Mouse (Mus musculus): ENCODE measurements at regions not wholly inside any gene's neighbourhood (a gene's known extent, or its start where the extent isn't known, plus 50 kb on each side); places are given as distances from the start of the nearest gene placed in this dataset.
"Not testable (repeated sequence)": the region's sequence is repeated elsewhere in the genome, so short reads cannot be mapped to it uniquely, and the experiment has no call there.

DNA sequence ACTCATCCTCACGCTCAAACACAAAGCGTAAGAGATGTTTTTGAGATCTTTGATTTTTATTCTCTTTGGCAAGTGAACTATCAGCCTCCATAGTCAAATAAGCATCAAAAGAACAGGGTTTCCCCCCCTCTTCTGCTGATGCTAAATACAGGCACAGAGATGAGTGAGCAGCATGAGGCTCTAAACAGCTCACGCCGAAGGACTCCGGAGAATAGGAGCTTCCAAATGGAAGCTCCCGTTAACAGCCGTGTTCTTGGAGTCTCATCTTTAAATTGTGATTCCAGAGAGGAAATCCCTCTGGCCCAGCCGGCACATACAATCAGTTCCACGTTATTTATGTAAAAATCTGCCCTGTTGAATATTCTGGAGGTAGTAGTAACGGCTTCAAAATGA is 161.1 kb downstream of the Srek1 start:
- no peak for ATAC-seq (ENCODE audit: low FRiP score)
- H3K27ac ChIP-seq (ENCODE audit: low read depth, low read length) = no peak overlapping the region
- 48% methylated on average over 10 of the region's 10 CpGs for WGBS

DNA sequence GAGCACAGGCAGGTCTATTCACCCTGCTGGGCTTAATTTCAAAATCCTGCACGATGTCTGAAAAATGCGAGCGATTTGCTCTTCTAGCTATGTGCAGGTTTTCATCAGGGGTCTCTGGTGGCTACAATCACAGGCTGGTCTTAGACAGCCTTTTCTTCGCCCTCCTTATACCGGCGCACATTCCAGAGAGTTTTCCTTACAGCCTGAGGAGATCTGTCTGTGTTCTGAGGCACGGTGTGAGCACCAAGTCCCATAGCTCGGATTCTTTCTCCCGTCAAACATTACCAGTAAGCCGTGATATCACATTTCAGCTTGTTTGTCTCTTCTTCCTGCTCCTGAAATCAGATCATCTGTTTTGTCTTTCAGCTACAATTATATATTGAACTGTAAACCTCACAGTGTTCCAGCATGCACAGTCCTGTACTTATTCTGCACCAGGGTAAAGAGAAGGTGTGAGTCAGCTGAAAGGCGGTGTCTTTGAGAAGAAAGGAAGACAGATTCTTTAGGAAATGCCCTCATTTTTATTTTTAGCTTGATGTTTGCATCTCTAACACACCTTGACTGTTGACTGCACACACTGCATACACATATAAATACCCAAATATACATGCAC is 161.6 kb downstream of the Srek1 start:
- TF ChIP-seq CTCF (IDR thresholded peaks at IDR 0.05) = no peak
- Histone ChIP-seq H3K36me3 (ENCODE audit: insufficient read depth, low read length) (no peaks in the 10 kb centered on the region), H3K27ac (ENCODE audit: low read depth, low read length) (peak overlapping the region; percentile 38; the same call in 1 of the 2 replicates), H3K27me3 (ENCODE audit: insufficient read depth, low read length) (no peaks in the 10 kb centered on the region), H3K4me2 (ENCODE audit: low read depth, low read length, poor library complexity, severe bottlenecking) (peak overlapping the region; percentile 22; the same call in 1 of the 2 replicates), H3K4me3 (ENCODE audit: low read depth, low read length) (no peak overlapping the region), H3K4me1 (ENCODE audit: insufficient read depth, low read length) (peaks cover 3% of the 10 kb centered on the region), H3K9me3 (ENCODE audit: low read length) (no peaks in the 10 kb centered on the region), H3K9ac (replicated peaks; ENCODE audit: low read length, poor library complexity, severe bottlenecking) (no peak overlapping the region; the same call in 1 of the 2 replicates)
- WGBS = 40% methylated on average over 11 of the region's 11 CpGs
- no peak for ATAC-seq (ENCODE audit: low FRiP score)
- no peak for DNase-seq (ENCODE audit: low spot score)

More for the DNA sequence above, 161.1 kb downstream of the Srek1 start:
- TF ChIP-seq CTCF (IDR thresholded peaks at IDR 0.05) = no peak
- H3K4me2 ChIP-seq (ENCODE audit: low read depth, low read length, poor library complexity, severe bottlenecking) = no peak overlapping the region
- H3K4me3 ChIP-seq (ENCODE audit: low read depth, low read length) = no peak overlapping the region
- H3K9me3 ChIP-seq (ENCODE audit: low read length) = no peaks in the 10 kb centered on the region
- no peak for DNase-seq (ENCODE audit: low spot score)
- H3K36me3 ChIP-seq (ENCODE audit: insufficient read depth, low read length) = no peaks in the 10 kb centered on the region
- H3K9ac ChIP-seq (replicated peaks; ENCODE audit: low read length, poor library complexity, severe bottlenecking) = no peak overlapping the region
- H3K27me3 ChIP-seq (ENCODE audit: insufficient read depth, low read length) = no peaks in the 10 kb centered on the region
- peaks cover 3% of the 10 kb centered on the region for H3K4me1 ChIP-seq (ENCODE audit: insufficient read depth, low read length)

DNA sequence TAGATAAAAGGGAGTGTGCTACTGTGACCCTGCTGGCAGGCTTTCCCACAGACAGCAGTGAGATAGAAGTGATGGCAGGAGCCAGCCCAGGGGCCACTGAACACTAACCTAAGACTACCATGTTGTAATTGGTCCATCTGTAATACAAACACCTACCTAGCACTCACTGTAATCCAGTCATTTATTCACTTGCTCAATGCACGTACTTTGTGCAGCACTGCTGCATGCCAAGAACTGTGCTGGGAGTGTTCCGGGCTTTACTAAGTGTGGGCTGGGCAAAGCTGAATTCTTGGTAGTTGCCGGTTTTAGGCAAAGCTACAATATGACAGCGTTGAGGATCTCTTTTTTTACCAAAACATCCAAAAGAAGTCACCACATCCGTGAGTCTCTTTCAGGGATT is 172.1 kb downstream of the Srek1 start:
- no peak overlapping the region for H3K4me2 ChIP-seq (ENCODE audit: low read depth, low read length, poor library complexity, severe bottlenecking)
- ATAC-seq (ENCODE audit: low FRiP score) (no peak), DNase-seq (ENCODE audit: low spot score) (no peak)
- H3K4me3 ChIP-seq (ENCODE audit: low read depth, low read length) = no peak overlapping the region
- 93% methylated on average over 5 of the region's 5 CpGs for WGBS
- H3K27ac ChIP-seq (ENCODE audit: low read depth, low read length) = no peak overlapping the region
- H3K36me3 ChIP-seq (ENCODE audit: insufficient read depth, low read length) = no peaks in the 10 kb centered on the region
- H3K4me1 ChIP-seq (ENCODE audit: insufficient read depth, low read length) = no peaks in the 10 kb centered on the region
- H3K9ac ChIP-seq (replicated peaks; ENCODE audit: low read length, poor library complexity, severe bottlenecking) = no peak overlapping the region
- no peaks in the 10 kb centered on the region for H3K9me3 ChIP-seq (ENCODE audit: low read length)
- TF ChIP-seq CTCF (IDR thresholded peaks at IDR 0.05) = no peak
- no peaks in the 10 kb centered on the region for H3K27me3 ChIP-seq (ENCODE audit: insufficient read depth, low read length)

DNA sequence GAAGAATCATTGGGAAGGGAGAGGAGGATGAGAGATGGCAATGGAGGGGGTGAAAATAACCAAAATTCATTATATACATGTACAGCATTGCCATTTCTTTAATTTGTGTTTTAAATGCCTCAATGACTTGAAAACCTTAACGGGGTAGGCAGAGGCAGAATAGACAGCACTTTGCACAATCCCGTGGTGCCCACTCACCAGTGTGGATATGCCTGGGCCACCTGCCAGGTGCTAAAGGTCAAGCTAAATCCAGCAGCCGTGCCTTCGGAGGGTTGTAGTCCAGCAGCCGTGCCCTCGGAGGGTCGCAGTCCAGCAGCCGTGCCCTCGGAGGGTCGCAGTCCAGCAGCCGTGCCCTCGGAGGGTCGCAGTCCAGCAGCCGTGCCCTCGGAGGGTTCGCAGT is 182.0 kb downstream of the Srek1 start:
- Histone ChIP-seq H3K4me2 (ENCODE audit: low read depth, low read length, poor library complexity, severe bottlenecking) (no peak overlapping the region), H3K4me1 (ENCODE audit: insufficient read depth, low read length) (no peaks in the 10 kb centered on the region), H3K4me3 (ENCODE audit: low read depth, low read length) (no peak overlapping the region), H3K36me3 (ENCODE audit: insufficient read depth, low read length) (no peaks in the 10 kb centered on the region), H3K9ac (replicated peaks; ENCODE audit: low read length, poor library complexity, severe bottlenecking) (no peak overlapping the region), H3K27ac (ENCODE audit: low read depth, low read length) (no peak overlapping the region), H3K27me3 (ENCODE audit: insufficient read depth, low read length) (no peaks in the 10 kb centered on the region), H3K9me3 (ENCODE audit: low read length) (no peaks in the 10 kb centered on the region)
- ATAC-seq (ENCODE audit: low FRiP score) = no peak
- TF ChIP-seq CTCF (IDR thresholded peaks at IDR 0.05) = no peak
- no peak for DNase-seq (ENCODE audit: low spot score)
- 85% methylated on average over 16 of the region's 16 CpGs for WGBS

DNA sequence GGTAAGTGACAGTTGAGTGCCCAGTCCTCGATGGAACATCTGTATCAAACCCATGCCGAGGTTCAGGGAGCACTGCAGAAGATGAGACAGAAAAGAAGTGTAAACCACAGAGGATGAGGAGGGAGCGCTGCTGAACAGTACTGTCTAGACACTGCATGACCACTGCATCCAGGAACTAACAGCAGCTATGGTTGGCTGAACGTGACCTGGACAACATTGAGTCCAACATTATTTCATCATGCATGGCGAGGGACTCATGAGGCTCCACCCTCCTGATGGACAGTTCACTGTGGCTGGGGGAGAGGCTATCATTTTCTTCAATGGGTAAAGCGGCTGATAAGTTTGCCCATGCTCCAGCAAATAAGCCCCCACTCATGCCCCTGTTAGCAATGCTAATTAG is 182.5 kb downstream of the Srek1 start:
- H3K27ac ChIP-seq (ENCODE audit: low read depth, low read length) = no peak overlapping the region
- no peak for DNase-seq (ENCODE audit: low spot score)
- 88% methylated on average over 6 of the region's 6 CpGs for WGBS
- no peaks in the 10 kb centered on the region for H3K4me1 ChIP-seq (ENCODE audit: insufficient read depth, low read length)
- no peak overlapping the region for H3K4me3 ChIP-seq (ENCODE audit: low read depth, low read length)
- no peaks in the 10 kb centered on the region for H3K9me3 ChIP-seq (ENCODE audit: low read length)
- no peaks in the 10 kb centered on the region for H3K27me3 ChIP-seq (ENCODE audit: insufficient read depth, low read length)
- H3K9ac ChIP-seq (replicated peaks; ENCODE audit: low read length, poor library complexity, severe bottlenecking) = no peak overlapping the region
- no peak for ATAC-seq (ENCODE audit: low FRiP score)
- H3K36me3 ChIP-seq (ENCODE audit: insufficient read depth, low read length) = no peaks in the 10 kb centered on the region
- no peak overlapping the region for H3K4me2 ChIP-seq (ENCODE audit: low read depth, low read length, poor library complexity, severe bottlenecking)
- TF ChIP-seq CTCF (IDR thresholded peaks at IDR 0.05) = no peak

DNA sequence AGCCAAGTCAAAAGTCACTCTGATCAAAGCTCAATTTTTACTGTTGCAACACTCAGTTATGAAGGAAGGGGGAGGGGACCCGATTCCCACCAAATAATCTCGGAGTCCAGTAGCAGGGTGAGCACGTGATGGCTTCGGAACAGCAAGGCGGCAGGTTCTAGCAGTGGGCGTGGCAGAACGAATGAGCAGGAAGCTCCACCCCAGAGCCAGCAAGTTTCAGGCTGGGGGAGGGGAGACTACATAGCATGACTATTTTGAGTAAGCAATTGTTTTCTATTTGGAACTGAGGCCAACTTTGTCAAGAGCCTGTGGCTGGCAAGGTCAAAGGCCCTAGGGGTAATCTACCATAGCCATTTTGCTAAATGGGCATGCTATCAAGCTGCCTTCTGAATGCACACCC is 183.0 kb downstream of the Srek1 start:
- not testable (repeated sequence) for H3K36me3 ChIP-seq (ENCODE audit: insufficient read depth, low read length); H3K9ac ChIP-seq (replicated peaks; ENCODE audit: low read length, poor library complexity, severe bottlenecking); H3K27ac ChIP-seq (ENCODE audit: low read depth, low read length); H3K4me3 ChIP-seq (ENCODE audit: low read depth, low read length); H3K4me1 ChIP-seq (ENCODE audit: insufficient read depth, low read length); DNase-seq (ENCODE audit: low spot score); ATAC-seq (ENCODE audit: low FRiP score); H3K4me2 ChIP-seq (ENCODE audit: low read depth, low read length, poor library complexity, severe bottlenecking); H3K27me3 ChIP-seq (ENCODE audit: insufficient read depth, low read length); H3K9me3 ChIP-seq (ENCODE audit: low read length)
- WGBS = 90% methylated on average over 7 of the region's 7 CpGs

Measured in midbrain, postnatal 0 days (tissue).